ENCODE assay signal across 12 mouse cellular contexts in genomic region chr17:25794197-25794596, GRCm38 (mm10). TPM values are rescaled to one million over a fixed set of nuclear protein-coding genes. Genes with fewer than 3 reads are reported as not detected.
DNase-seq lines count a peak whose midpoint lies in the region; ATAC-seq lines count a peak whose summit lies in the region.
"Had no signal": no experiment of that assay in that cellular context is flagged by ENCODE, and none has a peak within 500 bp of the region (broad histone marks: within the 10 kb centered on the region; RNA-seq: fewer than 3 reads in every experiment).

No protein-coding gene starts in this region.

- H3K36me3 ChIP-seq in heart, embryonic 15.5 days = peaks cover 9% of the 10 kb centered on the region; the same call in 1 of the 2 replicates
- peaks cover 38% of the 10 kb centered on the region for H3K36me3 ChIP-seq in limb, embryonic 10.5 days

- H3K4me3 ChIP-seq in heart, embryonic 15.5 days = no peak overlapping the region
- H3K4me3 ChIP-seq in limb, embryonic 10.5 days = peak overlapping the region; percentile 87; the same call in 1 of the 2 replicates
- H3K4me3 ChIP-seq: erythroblast, embryonic 14.5 days had no signal

- no peak for ATAC-seq in heart, embryonic 15.5 days (replicated peaks; ENCODE audit: insufficient number of reproducible peaks, insufficient read depth, low FRiP score, low read depth)
- no peak for ATAC-seq in monocyte, adult 5-6 weeks (replicated peaks; ENCODE audit: insufficient number of reproducible peaks, low FRiP score, low TSS enrichment, poor library complexity, severe bottlenecking)

- H3K4me1 ChIP-seq in heart, embryonic 15.5 days (replicated peaks) = peaks cover 45% of the 10 kb centered on the region
- peaks cover 70% of the 10 kb centered on the region for H3K4me1 ChIP-seq in limb, embryonic 10.5 days

- H3K4me2 ChIP-seq in heart, embryonic 15.5 days = no peak overlapping the region

- H3K27ac ChIP-seq in heart, embryonic 15.5 days = 0 out of 2 replicates have a peak overlapping the region, but pooled peaks have one; percentile 91
- peak overlapping the region; percentile 15; the same call in 1 of the 2 replicates for H3K27ac ChIP-seq in limb, embryonic 10.5 days

- WGBS in heart, embryonic 15.5 days = 73% methylated on average over 13 of the region's 13 CpGs
- 84% methylated on average over 13 of the region's 13 CpGs for WGBS in limb, embryonic 10.5 days

- no peak for DNase-seq in heart, adult 9 months (ENCODE audit: low spot score in 2 of 2)
- peak; percentile 59 for DNase-seq in testis, postnatal 10 days (ENCODE audit: low spot score)
- DNase-seq in testis, postnatal 14 days (ENCODE audit: low spot score) = no peak
- DNase-seq in limb, embryonic 10.5 days (ENCODE audit: low spot score) = no peak
- DNase-seq in urinary bladder, postnatal 25 days (ENCODE audit: low spot score) = no peak
- no peak for DNase-seq in adrenal gland, postnatal 36 days
- DNase-seq: layer of hippocampus, adult 9-11 months had no signal

- no peaks in the 10 kb centered on the region for H3K27me3 ChIP-seq in heart, embryonic 15.5 days
- H3K27me3 ChIP-seq in limb, embryonic 10.5 days (ENCODE audit: low read depth, poor library complexity, severe bottlenecking) = no peaks in the 10 kb centered on the region
- H3K27me3 ChIP-seq: heart, embryonic 13.5 days had no signal

- no peaks in the 10 kb centered on the region for H3K9me3 ChIP-seq in heart, embryonic 15.5 days (replicated peaks)
- no peaks in the 10 kb centered on the region for H3K9me3 ChIP-seq in limb, embryonic 10.5 days (replicated peaks)
- H3K9me3 ChIP-seq: heart, embryonic 13.5 days had no signal

- H3K9ac ChIP-seq in heart, embryonic 15.5 days = no peak overlapping the region
- H3K9ac ChIP-seq: heart, embryonic 13.5 days had no signal

RNA-seq across cellular contexts. Expression of gene AC134908.4, which starts 1.3 kb away (rescaled TPM):
- 0.50 TPM in 1 of 2 replicates, not detected in the other for polyA plus RNA-seq in heart, embryonic 15.5 days (2015; fragmentation: Nextera tagmentation; extraction: Ambion mirVana)
- polyA plus RNA-seq in limb, embryonic 10.5 days (2016; fragmentation: Nextera tagmentation; extraction: Ambion mirVana) = 0.76 TPM in 1 of 2 replicates, not detected in the other
- not detected in 3 replicates for total RNA-seq in monocyte, adult 5-6 weeks (2017)
- not detected for total RNA-seq in adrenal gland, postnatal 36 days (2021)
- polyA plus RNA-seq: erythroblast, embryonic 14.5 days; heart, embryonic 13.5 days; liver, embryonic 16.5 days had no signal

RNA-seq across cellular contexts. Expression of gene Fam173a, which starts 1.5 kb away (rescaled TPM):
- polyA plus RNA-seq in heart, embryonic 15.5 days (2015; fragmentation: Nextera tagmentation; extraction: Ambion mirVana) = 56.8 and 70.2 TPM in 2 replicates
- polyA plus RNA-seq in limb, embryonic 10.5 days (2016; fragmentation: Nextera tagmentation; extraction: Ambion mirVana) = 55.6 and 63.3 TPM in 2 replicates
- 30.7 to 53.7 TPM (median 38.7 TPM) in 3 replicates for total RNA-seq in monocyte, adult 5-6 weeks (2017)
- total RNA-seq in adrenal gland, postnatal 36 days (2021) = 10 to 100 TPM; 76.7 to 85.4 TPM

RNA-seq across cellular contexts. Expression of gene Metrn, which starts 2.7 kb away (rescaled TPM):
- 21.2 and 29.2 TPM in 2 replicates for polyA plus RNA-seq in heart, embryonic 15.5 days (2015; fragmentation: Nextera tagmentation; extraction: Ambion mirVana)
- polyA plus RNA-seq in limb, embryonic 10.5 days (2016; fragmentation: Nextera tagmentation; extraction: Ambion mirVana) = 87.5 and 112 TPM in 2 replicates
- 5.1 to 6.4 TPM (median 6.1 TPM) in 3 replicates for total RNA-seq in monocyte, adult 5-6 weeks (2017)
- total RNA-seq in adrenal gland, postnatal 36 days (2021) = 10 to 100 TPM; 24.5 to 27.7 TPM

RNA-seq across cellular contexts. Expression of gene Ccdc78, which starts 7.8 kb away (rescaled TPM):
- polyA plus RNA-seq in heart, embryonic 15.5 days (2015; fragmentation: Nextera tagmentation; extraction: Ambion mirVana) = 0.13 and 0.23 TPM in 2 replicates
- 0.44 and 0.50 TPM in 2 replicates for polyA plus RNA-seq in limb, embryonic 10.5 days (2016; fragmentation: Nextera tagmentation; extraction: Ambion mirVana)
- not detected in 3 replicates for total RNA-seq in monocyte, adult 5-6 weeks (2017)
- total RNA-seq in adrenal gland, postnatal 36 days (2021) = not detected
- polyA plus RNA-seq: erythroblast, embryonic 14.5 days had no signal

RNA-seq across cellular contexts. Expression of gene Haghl, which starts 8.7 kb away (rescaled TPM):
- polyA plus RNA-seq in heart, embryonic 15.5 days (2015; fragmentation: Nextera tagmentation; extraction: Ambion mirVana) = 44.7 and 57.1 TPM in 2 replicates
- 59.7 and 80.7 TPM in 2 replicates for polyA plus RNA-seq in limb, embryonic 10.5 days (2016; fragmentation: Nextera tagmentation; extraction: Ambion mirVana)
- total RNA-seq in monocyte, adult 5-6 weeks (2017) = 16.0 to 49.1 TPM (median 25.3 TPM) in 3 replicates
- total RNA-seq in adrenal gland, postnatal 36 days (2021) = 10 to 100 TPM; 17.6 to 32.8 TPM
